Mouse (Mus musculus): Measurements from ENCODE around the gene Gpkow. TPM values are rescaled to one million over a fixed set of nuclear protein-coding genes. Genes with fewer than 3 reads are reported as not detected.

Gpkow gene
- polyA plus RNA-seq, 1 experiment: 15.7 TPM

GRCm38 (mm10) chrX:7678986-7679385 lies 17.9 kb upstream of the Gpkow start:
- H3K27me3 ChIP-seq (ENCODE audit: control insufficient read depth, insufficient read depth, insufficient read length): no peaks in the 10 kb centered on the region
- H3K36me3 ChIP-seq (ENCODE audit: control insufficient read depth, insufficient read depth): no peaks in the 10 kb centered on the region
- no peak overlapping the region for H3ac ChIP-seq (ENCODE audit: control insufficient read depth, insufficient read length, low read depth)
- TF ChIP-seq CEBPB (IDR thresholded peaks at IDR 0.05; ENCODE audit: low read depth): no peak
- TF ChIP-seq USF1 (IDR thresholded peaks at IDR 0.05; ENCODE audit: low read depth): no peak
- TF ChIP-seq MYOD1 (IDR thresholded peaks at IDR 0.05; ENCODE audit: control insufficient read depth, insufficient read length, low read depth): no peak
- TF ChIP-seq MYOG (IDR thresholded peaks at IDR 0.05; ENCODE audit: control insufficient read depth, extremely low read depth, insufficient read length): no peak
- no peak for TF ChIP-seq MAX (IDR thresholded peaks at IDR 0.05)
- no peak for TF ChIP-seq FOSL1 (IDR thresholded peaks at IDR 0.05; ENCODE audit: insufficient read depth, low read length, poor library complexity, severe bottlenecking)
- no peak for TF ChIP-seq CTCF (IDR thresholded peaks at IDR 0.05; ENCODE audit: control insufficient read depth, insufficient read depth, insufficient read length)
- H3K79me3 ChIP-seq (ENCODE audit: low read depth): no peaks in the 10 kb centered on the region
- H3K79me2 ChIP-seq (ENCODE audit: control insufficient read depth, insufficient read depth): no peaks in the 10 kb centered on the region
- H3K4me3 ChIP-seq (ENCODE audit: insufficient read depth, poor library complexity, severe bottlenecking): no peak overlapping the region

GRCm38 (mm10) chrX:7679405-7680056 lies 17.4 kb upstream of the Gpkow start:
- Histone ChIP-seq H3K27me3 (ENCODE audit: control insufficient read depth, insufficient read depth, insufficient read length) (no peaks in the 10 kb centered on the region), H3K79me2 (ENCODE audit: control insufficient read depth, insufficient read depth) (no peaks in the 10 kb centered on the region), H3K4me3 (ENCODE audit: insufficient read depth, poor library complexity, severe bottlenecking) (no peak overlapping the region), H3K36me3 (ENCODE audit: control insufficient read depth, insufficient read depth) (no peaks in the 10 kb centered on the region), H3K79me3 (ENCODE audit: low read depth) (no peaks in the 10 kb centered on the region), H3ac (ENCODE audit: control insufficient read depth, insufficient read length, low read depth) (peak overlapping the region; percentile 12)
- TF ChIP-seq MYOG (IDR thresholded peaks at IDR 0.05; ENCODE audit: control insufficient read depth, extremely low read depth, insufficient read length) (no peak), CEBPB (IDR thresholded peaks at IDR 0.05; ENCODE audit: low read depth) (no peak), MAX (IDR thresholded peaks at IDR 0.05) (no peak), FOSL1 (IDR thresholded peaks at IDR 0.05; ENCODE audit: insufficient read depth, low read length, poor library complexity, severe bottlenecking) (no peak), CTCF (IDR thresholded peaks at IDR 0.05; ENCODE audit: control insufficient read depth, insufficient read depth, insufficient read length) (peak; percentile 76)

- TF ChIP-seq CEBPB (IDR thresholded peaks at IDR 0.05; ENCODE audit: low read depth) (no peak), MAX (IDR thresholded peaks at IDR 0.05) (no peak), FOSL1 (IDR thresholded peaks at IDR 0.05; ENCODE audit: insufficient read depth, low read length, poor library complexity, severe bottlenecking) (no peak), CTCF (IDR thresholded peaks at IDR 0.05; ENCODE audit: control insufficient read depth, insufficient read depth, insufficient read length) (no peak), USF1 (IDR thresholded peaks at IDR 0.05; ENCODE audit: low read depth) (no peak), MYOD1 (IDR thresholded peaks at IDR 0.05; ENCODE audit: control insufficient read depth, insufficient read length, low read depth) (no peak), MYOG (IDR thresholded peaks at IDR 0.05; ENCODE audit: control insufficient read depth, extremely low read depth, insufficient read length) (no peak)
- H3K4me3 ChIP-seq (ENCODE audit: insufficient read depth, poor library complexity, severe bottlenecking): peak overlapping the region; percentile 11
- H3K79me2 ChIP-seq (ENCODE audit: control insufficient read depth, insufficient read depth): no peaks in the 10 kb centered on the region
- H3K27me3 ChIP-seq (ENCODE audit: control insufficient read depth, insufficient read depth, insufficient read length): no peaks in the 10 kb centered on the region
- no peak overlapping the region for H3ac ChIP-seq (ENCODE audit: control insufficient read depth, insufficient read length, low read depth)
- H3K79me3 ChIP-seq (ENCODE audit: low read depth): no peaks in the 10 kb centered on the region
- no peaks in the 10 kb centered on the region for H3K36me3 ChIP-seq (ENCODE audit: control insufficient read depth, insufficient read depth)
Observed at GRCm38 (mm10) chrX:7680057-7680412, 16.9 kb upstream of the Gpkow start.

GRCm38 (mm10) chrX:7680864-7681263 lies 16.1 kb upstream of the Gpkow start, which contains the start of gene Magix:
Magix (minus strand) TSS chrX:7681251.
- TF ChIP-seq CEBPB (IDR thresholded peaks at IDR 0.05; ENCODE audit: low read depth) (no peak), MAX (IDR thresholded peaks at IDR 0.05) (no peak), MYOG (IDR thresholded peaks at IDR 0.05; ENCODE audit: control insufficient read depth, extremely low read depth, insufficient read length) (no peak), MYOD1 (IDR thresholded peaks at IDR 0.05; ENCODE audit: control insufficient read depth, insufficient read length, low read depth) (no peak), CTCF (IDR thresholded peaks at IDR 0.05; ENCODE audit: control insufficient read depth, insufficient read depth, insufficient read length) (no peak), USF1 (IDR thresholded peaks at IDR 0.05; ENCODE audit: low read depth) (no peak), FOSL1 (IDR thresholded peaks at IDR 0.05; ENCODE audit: insufficient read depth, low read length, poor library complexity, severe bottlenecking) (no peak)
- H3K79me2 ChIP-seq (ENCODE audit: control insufficient read depth, insufficient read depth): no peaks in the 10 kb centered on the region
- no peaks in the 10 kb centered on the region for H3K36me3 ChIP-seq (ENCODE audit: control insufficient read depth, insufficient read depth)
- H3K4me3 ChIP-seq (ENCODE audit: insufficient read depth, poor library complexity, severe bottlenecking): peak within 1 kb of the TSS; percentile 11
- H3K27me3 ChIP-seq (ENCODE audit: control insufficient read depth, insufficient read depth, insufficient read length): no peaks in the 10 kb centered on the region
- no peaks in the 10 kb centered on the region for H3K79me3 ChIP-seq (ENCODE audit: low read depth)
- no peak within 1 kb of the TSS for H3ac ChIP-seq (ENCODE audit: control insufficient read depth, insufficient read length, low read depth)

GRCm38 (mm10) chrX:7688321-7688720 lies 8.6 kb upstream of the Gpkow start:
- no peaks in the 10 kb centered on the region for H3K36me3 ChIP-seq (ENCODE audit: control insufficient read depth, insufficient read depth)

More at GRCm38 (mm10) chrX:7688321-7688720, 8.6 kb upstream of the Gpkow start:
- Histone ChIP-seq H3K79me2 (ENCODE audit: control insufficient read depth, insufficient read depth) (no peaks in the 10 kb centered on the region), H3K27me3 (ENCODE audit: control insufficient read depth, insufficient read depth, insufficient read length) (peaks cover 4% of the 10 kb centered on the region), H3ac (ENCODE audit: control insufficient read depth, insufficient read length, low read depth) (no peak overlapping the region), H3K79me3 (ENCODE audit: low read depth) (no peaks in the 10 kb centered on the region), H3K4me3 (ENCODE audit: insufficient read depth, poor library complexity, severe bottlenecking) (no peak overlapping the region)
- TF ChIP-seq MYOG (IDR thresholded peaks at IDR 0.05; ENCODE audit: control insufficient read depth, extremely low read depth, insufficient read length) (no peak), CTCF (IDR thresholded peaks at IDR 0.05; ENCODE audit: control insufficient read depth, insufficient read depth, insufficient read length) (no peak), MYOD1 (IDR thresholded peaks at IDR 0.05; ENCODE audit: control insufficient read depth, insufficient read length, low read depth) (no peak), CEBPB (IDR thresholded peaks at IDR 0.05; ENCODE audit: low read depth) (no peak), USF1 (IDR thresholded peaks at IDR 0.05; ENCODE audit: low read depth) (no peak), MAX (IDR thresholded peaks at IDR 0.05) (no peak), FOSL1 (IDR thresholded peaks at IDR 0.05; ENCODE audit: insufficient read depth, low read length, poor library complexity, severe bottlenecking) (no peak)

Measured in C2C12 (cell line).